Mouse (Mus musculus) embryonic facial prominence, embryonic 15.5 days (tissue): ENCODE results near the gene Tbc1d22a. TPM values are rescaled to one million over a fixed set of nuclear protein-coding genes. Genes with fewer than 3 reads are reported as not detected.

Source experiments
- ATAC-seq: fragments of 200-750 bp; cut with Nextera tagmentation; 2 replicates; pipeline ENCODE4 v1.8.0; 2017; ENCODE audit warnings: low read depth, moderate TSS enrichment; ENCODE audit not compliant: insufficient number of reproducible peaks, low FRiP score, low TSS enrichment
- H3K27ac ChIP-seq: fragments of 300-500 bp; sonication (generic); replicated peaks from 2 replicates; pipeline ENCODE4 v1.5.1; 2015; ENCODE audit warnings: mild to moderate bottlenecking, inconsistent platforms
- H3K27me3 ChIP-seq: fragments of 300-500 bp; sonication (generic); 2 replicates; pipeline ENCODE4 v1.6.1; 2015; ENCODE audit warnings: inconsistent platforms
- H3K36me3 ChIP-seq: fragments of 300-500 bp; sonication (generic); 2 replicates; pipeline ENCODE4 v1.6.1; 2015; ENCODE audit warnings: mild to moderate bottlenecking, inconsistent platforms
- H3K4me1 ChIP-seq: fragments of 300-500 bp; sonication (generic); 2 replicates; pipeline ENCODE4 v1.6.1; 2015; ENCODE audit warnings: inconsistent platforms
- H3K4me2 ChIP-seq: fragments of 300-500 bp; sonication (generic); replicated peaks from 2 replicates; pipeline ENCODE4 v1.6.1; 2015; ENCODE audit warnings: mild to moderate bottlenecking, inconsistent platforms
- H3K4me3 ChIP-seq: fragments of 300-500 bp; sonication (generic); replicated peaks from 2 replicates; pipeline ENCODE4 v1.5.1; 2015; ENCODE audit warnings: mild to moderate bottlenecking, inconsistent platforms
- H3K9ac ChIP-seq: fragments of 300-500 bp; sonication (generic); 2 replicates; pipeline ENCODE4 v1.6.1; 2015; ENCODE audit warnings: inconsistent platforms
- H3K9me3 ChIP-seq: fragments of 300-500 bp; sonication (generic); replicated peaks from 2 replicates; pipeline ENCODE4 v1.6.1; 2016; ENCODE audit warnings: inconsistent platforms
- WGBS: fragments of 180-500 bp; shearing (Covaris S2); methylation state at CpG from one replicate; pipeline ENCODE4 v1.1.7; 2015; 5-methylcytosine and 5-hydroxymethylcytosine counted together
- polyA plus RNA-seq: library from polyadenylated mRNA; unstranded; fragments of >200 nt; fragmentation: Nextera tagmentation; extraction: Ambion mirVana; gene quantifications from 2 replicates; pipeline ENCODE4 v1.2.1, GENCODE M21; 2015

The Tbc1d22a gene
- polyA plus RNA-seq, 1 experiment from 2014 or later: 12.4 TPM

DNA sequence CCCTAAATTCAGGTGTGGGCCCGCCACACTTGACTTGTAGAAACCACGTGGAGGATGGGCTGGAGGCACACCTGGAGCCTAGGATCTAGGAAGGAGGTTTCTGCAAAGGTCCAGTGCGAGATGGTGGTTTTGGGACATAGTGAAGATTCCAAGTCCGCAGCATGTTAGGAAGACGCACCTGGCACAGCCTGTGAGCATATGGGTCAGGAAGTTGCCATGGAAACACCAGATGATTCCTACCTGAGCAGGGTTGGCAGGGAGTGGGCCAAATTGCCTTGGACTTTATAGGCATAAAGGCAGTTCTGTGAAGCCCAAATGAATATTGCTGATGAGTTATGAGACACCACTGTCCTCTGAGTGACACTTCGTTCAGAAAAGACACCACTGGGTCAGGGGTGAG, 321.1 kb downstream of the Tbc1d22a start:
- no peak overlapping the region for H3K4me2 ChIP-seq
- no peak overlapping the region for H3K27ac ChIP-seq
- H3K4me1 ChIP-seq: no peaks in the 10 kb centered on the region
- no peaks in the 10 kb centered on the region for H3K27me3 ChIP-seq
- 86% methylated on average over 6 of the region's 6 CpGs for WGBS
- no peak for ATAC-seq
- no peak overlapping the region for H3K9ac ChIP-seq
- no peak overlapping the region for H3K4me3 ChIP-seq
- no peaks in the 10 kb centered on the region for H3K9me3 ChIP-seq
- H3K36me3 ChIP-seq: no peaks in the 10 kb centered on the region

DNA sequence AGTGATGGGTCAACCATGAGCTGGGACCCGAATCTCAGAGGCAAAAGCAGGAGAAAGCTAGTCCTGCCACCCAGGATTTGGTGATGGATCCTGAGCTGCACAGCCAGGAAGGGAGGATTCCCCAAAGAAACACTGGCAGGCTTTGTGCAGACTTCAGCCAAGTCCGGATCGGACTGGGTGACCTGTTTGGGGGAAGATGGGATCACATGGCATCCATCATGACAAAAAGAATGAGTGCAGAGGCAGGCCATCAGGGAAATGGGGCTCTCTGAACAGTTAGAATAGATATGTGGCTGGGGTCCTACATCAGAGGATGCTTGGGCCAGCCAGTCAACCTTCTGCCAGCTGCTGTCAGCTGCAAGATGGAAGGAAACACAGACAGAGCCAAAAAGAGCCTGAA, 328.1 kb downstream of the Tbc1d22a start:
- H3K4me3 ChIP-seq: no peak overlapping the region
- H3K9ac ChIP-seq: no peak overlapping the region
- no peaks in the 10 kb centered on the region for H3K27me3 ChIP-seq
- no peaks in the 10 kb centered on the region for H3K9me3 ChIP-seq
- H3K4me2 ChIP-seq: no peak overlapping the region
- ATAC-seq: no peak
- H3K36me3 ChIP-seq: no peaks in the 10 kb centered on the region
- WGBS: 73% methylated on average over 3 of the region's 3 CpGs
- no peaks in the 10 kb centered on the region for H3K4me1 ChIP-seq
- H3K27ac ChIP-seq: no peak overlapping the region

DNA sequence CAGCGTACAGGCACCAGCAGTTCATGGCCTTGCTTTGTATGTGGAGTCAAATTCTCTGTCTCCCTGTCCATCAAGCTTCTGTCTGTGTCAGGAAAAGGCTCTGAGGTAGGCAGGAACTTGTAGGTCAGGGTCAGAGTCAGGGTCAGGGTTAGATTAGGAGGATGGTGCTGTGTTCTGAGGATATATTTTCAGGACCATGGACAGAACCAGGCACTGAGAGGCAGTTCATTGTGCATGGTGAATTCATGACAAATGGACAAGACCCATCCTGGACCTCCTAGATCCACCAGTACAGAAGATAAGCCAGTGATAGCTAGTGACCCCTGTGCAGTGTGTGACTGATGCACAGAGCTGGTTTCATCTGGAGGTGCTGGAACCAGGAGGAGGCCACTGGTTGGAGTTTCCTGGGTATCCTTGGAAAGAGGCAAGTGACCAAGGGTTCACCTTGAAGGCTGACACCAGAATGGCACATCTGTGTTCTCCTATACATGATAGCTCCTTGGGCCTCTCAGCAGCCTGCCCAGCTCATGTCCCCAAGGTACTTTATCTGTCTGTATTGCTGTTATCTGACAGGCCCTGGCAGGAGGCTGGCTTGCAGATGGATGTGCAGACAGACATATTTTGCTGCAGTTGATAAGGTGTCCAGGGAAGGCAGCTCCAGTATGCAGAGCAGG, 330.0 kb downstream of the Tbc1d22a start:
- Histone ChIP-seq H3K4me1 (no peaks in the 10 kb centered on the region), H3K9me3 (no peaks in the 10 kb centered on the region), H3K4me2 (no peak overlapping the region), H3K9ac (no peak overlapping the region), H3K4me3 (no peak overlapping the region), H3K27me3 (no peaks in the 10 kb centered on the region), H3K36me3 (no peaks in the 10 kb centered on the region), H3K27ac (no peak overlapping the region)
- 85% methylated on average over 1 of the region's 1 CpGs for WGBS
- no peak for ATAC-seq

Other genes starting within 250 kb of the Tbc1d22a start
- 4.2 and 5.1 TPM in 2 replicates for gene Celsr1, start 180.7 kb upstream of the Tbc1d22a start, polyA plus RNA-seq
- 17.8 and 18.9 TPM in 2 replicates for gene Gramd4, start 156.8 kb upstream of the Tbc1d22a start, polyA plus RNA-seq
- gene Cerk, start 28.3 kb upstream of the Tbc1d22a start, polyA plus RNA-seq: 16.8 and 17.4 TPM in 2 replicates